Mouse (Mus musculus): Measurements from ENCODE around the gene Gm10376. TPM values are rescaled to one million over a fixed set of nuclear protein-coding genes. Genes with fewer than 3 reads are reported as not detected.
"Not testable (repeated sequence)": the region's sequence is repeated elsewhere in the genome, so short reads cannot be mapped to it uniquely, and the experiment has no call there.

The Gm10376 gene
- total RNA-seq (2021) = not detected
- long read RNA-seq, experiment 1 = 0 reads
- long read RNA-seq, experiment 2 = 0 reads

- not testable (repeated sequence) for DNase-seq (ENCODE audit: low spot score)
These were observed at the start of gene Gm10376 for GRCm38 (mm10) chr14:43015528-43015927. Gene Gm10376 (minus strand): TSS chr14:43015628.

- DNase-seq (ENCODE audit: low spot score) = not testable (repeated sequence)
These were observed 44.8 kb upstream of the Gm10376 start for GRCm38 (mm10) chr14:43060179-43060578.

- DNase-seq (ENCODE audit: low spot score) = not testable (repeated sequence)
These were observed 42.6 kb upstream of the Gm10376 start for GRCm38 (mm10) chr14:43058063-43058462.

- not testable (repeated sequence) for DNase-seq (ENCODE audit: low spot score)
These were observed 21.9 kb downstream of the Gm10376 start, which contains the start of gene Gm8082 for GRCm38 (mm10) chr14:42993524-42993923. Gene Gm8082 (minus strand): TSS chr14:42993624.

Other genes with a start within 250 kb of the Gm10376 start
- gene Gm3015, start 246.8 kb downstream of the Gm10376 start, total RNA-seq (2021) = not detected
- not detected for gene Gm10377, start 217.6 kb downstream of the Gm10376 start, total RNA-seq (2021)
- gene Gm21977, start 162.2 kb downstream of the Gm10376 start, total RNA-seq (2021) = not detected
- not detected for gene Gm8082, start 22.0 kb downstream of the Gm10376 start, total RNA-seq (2021)
- gene Gm8094, start 61.0 kb upstream of the Gm10376 start, total RNA-seq (2021) = not detected
- not detected for gene Gm8104, start 85.0 kb upstream of the Gm10376 start, total RNA-seq (2021)
- gene Gm7233, start 164.2 kb upstream of the Gm10376 start, total RNA-seq (2021) = not detected
- gene Gm8122, start 219.7 kb upstream of the Gm10376 start, total RNA-seq (2021) = not detected
- not detected for gene Gm8126, start 243.0 kb upstream of the Gm10376 start, total RNA-seq (2021)